Mouse (Mus musculus) heart, postnatal 36 days (tissue): ENCODE measurements around the gene Mpeg1. TPM values are rescaled to one million over a fixed set of nuclear protein-coding genes. Genes with fewer than 3 reads are reported as not detected.

Experiments
- DNase-seq, 2 experiments: peaks; one replicate each; pipeline ENCODE4 v3.0.0; 2021 to 2022
- intact Hi-C: fragments of 180-260 bp; cut with DNase I; formaldehyde crosslinking; loops from one replicate; pipeline ENCODE4 v1.15.1; 2025
- total RNA-seq, 2 experiments: library from RNA; stranded (reverse); gene quantifications; 2 replicates each; pipeline ENCODE4 v1.2.3; 2021

Gene Mpeg1
- total RNA-seq, 2 experiments from 2014 or later = 8.6 to 12.2 TPM

GRCm38 (mm10) chr19:12488969-12489674 is 28.5 kb downstream of the Mpeg1 start:
- intact Hi-C loops = no loop called here
- DNase-seq = no peak

GRCm38 (mm10) chr19:12489675-12490570 is 29.3 kb downstream of the Mpeg1 start:
- intact Hi-C loops = no loop called here
- DNase-seq = no peak

GRCm38 (mm10) chr19:12491636-12492035 is 31.1 kb downstream of the Mpeg1 start:
- no peak for DNase-seq
- intact Hi-C loops = no loop called here

GRCm38 (mm10) chr19:12493453-12494186 is 33.0 kb downstream of the Mpeg1 start:
- intact Hi-C loops = no loop called here
- no peak for DNase-seq

GRCm38 (mm10) chr19:12494187-12494458 is 33.5 kb downstream of the Mpeg1 start:
- intact Hi-C loops = no loop called here
- no peak for DNase-seq

- intact Hi-C loops = no loop called here
- DNase-seq = no peak
Observed at GRCm38 (mm10) chr19:12494972-12495535, 34.5 kb downstream of the Mpeg1 start.

GRCm38 (mm10) chr19:12496241-12496640 is 35.7 kb downstream of the Mpeg1 start:
- no peak for DNase-seq

GRCm38 (mm10) chr19:12497909-12498308 is 37.3 kb downstream of the Mpeg1 start:
- no peak for DNase-seq

More at GRCm38 (mm10) chr19:12496241-12496640, 35.7 kb downstream of the Mpeg1 start:
- intact Hi-C loops = no loop called here

GRCm38 (mm10) chr19:12498321-12498720 is 37.7 kb downstream of the Mpeg1 start:
- intact Hi-C loops = no loop called here
- DNase-seq = no peak

More at GRCm38 (mm10) chr19:12497909-12498308, 37.3 kb downstream of the Mpeg1 start:
- intact Hi-C loops = no loop called here

- DNase-seq = no peak
- intact Hi-C loops = no loop called here
Observed at GRCm38 (mm10) chr19:12498941-12499340, 38.4 kb downstream of the Mpeg1 start.

- intact Hi-C loops = no loop called here
- DNase-seq = no peak
Observed at GRCm38 (mm10) chr19:12499485-12499884, 38.9 kb downstream of the Mpeg1 start.

- peak; percentile 49 to 50 for DNase-seq
- intact Hi-C loops = loop anchor here (5.0 kb wide), 2 partner anchors 33 to 68 kb away; no protein-coding TSS in a partner anchor
Observed at GRCm38 (mm10) chr19:12500124-12500523, 39.5 kb downstream of the Mpeg1 start.

GRCm38 (mm10) chr19:12500881-12501311 is 40.3 kb downstream of the Mpeg1 start:
- peak; percentile 38 to 57 for DNase-seq
- intact Hi-C loops = loop anchor here (5.0 kb wide), 2 partner anchors 34 to 69 kb away; no protein-coding TSS in a partner anchor

- intact Hi-C loops = loop anchor here (5.0 kb wide), 2 partner anchors 34 to 69 kb away; no protein-coding TSS in a partner anchor
- DNase-seq = peak; percentile 93 to 96
Observed at GRCm38 (mm10) chr19:12501370-12502347, 41.1 kb downstream of the Mpeg1 start, which contains the start of gene Dtx4. TSS of gene Dtx4 (minus strand) at chr19:12501454.

GRCm38 (mm10) chr19:12502756-12503155 is 42.2 kb downstream of the Mpeg1 start:
- DNase-seq = no peak
- intact Hi-C loops = loop anchor here (5.0 kb wide), 2 partner anchors 35 to 70 kb away; no protein-coding TSS in a partner anchor

- intact Hi-C loops = loop anchor here (5.0 kb wide), 2 partner anchors 283 to 308 kb away; partner anchors contain the start of genes Lpxn and Zfp91
- DNase-seq = no peak
Observed at GRCm38 (mm10) chr19:12514621-12515020, 54.0 kb downstream of the Mpeg1 start.
